Mouse (Mus musculus): ENCODE results near the gene Becn1. TPM values are rescaled to one million over a fixed set of nuclear protein-coding genes. Genes with fewer than 3 reads are reported as not detected.

Becn1 gene
- polyA plus RNA-seq, 1 experiment from 2014 or later: 164 TPM

DNA sequence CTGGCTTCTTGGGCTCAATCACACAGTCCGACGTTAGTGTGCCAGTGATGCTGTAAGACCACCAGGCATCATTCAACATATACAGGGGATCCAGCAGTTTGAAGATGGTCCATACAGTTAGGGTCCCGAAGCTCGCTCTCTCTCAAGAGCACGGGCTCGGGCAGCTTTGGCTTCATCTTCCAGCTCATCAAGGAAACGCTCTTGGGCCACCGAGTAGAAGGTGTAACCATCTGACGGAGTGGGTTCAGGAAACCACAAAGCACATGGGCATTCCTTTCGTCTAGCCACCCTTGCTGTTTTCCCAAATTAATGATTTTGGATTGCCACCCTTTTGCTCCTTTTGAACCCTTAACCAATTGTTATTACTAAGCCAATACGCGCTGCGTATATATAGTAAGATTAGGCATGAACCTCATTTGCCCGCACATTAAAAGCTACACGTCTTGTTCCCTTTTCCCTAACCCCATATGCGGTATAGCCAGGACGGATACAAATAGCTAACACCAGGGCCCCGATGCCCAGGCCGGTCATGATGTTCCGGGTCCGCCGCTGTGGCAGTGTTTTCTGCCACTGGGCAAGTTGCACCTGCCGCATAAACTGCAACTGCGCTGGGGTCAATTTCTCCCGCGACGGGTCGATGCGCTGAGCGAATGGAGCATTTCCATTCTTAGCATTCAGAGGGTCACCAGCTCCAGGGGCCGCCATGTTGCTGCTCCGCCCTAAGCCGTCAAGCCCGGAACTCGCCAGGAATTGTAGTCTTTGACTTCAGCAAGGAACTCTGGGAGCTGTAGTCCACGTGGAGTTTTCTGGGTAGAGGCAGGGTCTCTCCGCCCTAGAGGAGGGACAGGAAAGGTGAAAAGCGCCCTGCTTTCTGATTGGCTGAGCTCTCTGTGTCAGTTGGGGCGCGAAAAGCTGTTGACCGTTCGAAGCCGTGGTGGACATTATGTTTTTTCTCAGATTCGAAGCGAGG is 23.6 kb downstream of the Becn1 start, which contains the start of the genes Cntd1 and Coa3:
Gene Cntd1, plus strand, starts transcription at position 790 of the 970 bp plus-strand sequence.
Gene Coa3, minus strand, starts transcription at position 892 of the 970 bp plus-strand sequence.
- ATAC-seq: peak; percentile 98
- Histone ChIP-seq H3K9me3 (replicated peaks) (no peaks in the 10 kb centered on the region), H3K9ac (peak within 1 kb of the TSS; percentile 83), H3K4me2 (peak within 1 kb of the TSS; percentile 92), H3K4me1 (peaks cover 34% of the 10 kb centered on the region), H3K27ac (no peak within 1 kb of the TSS; the same call in 1 of the 2 replicates), H3K27me3 (peaks cover 13% of the 10 kb centered on the region), H3K4me3 (peak within 1 kb of the TSS; percentile 75), H3K36me3 (ENCODE audit: poor library complexity, severe bottlenecking) (no peaks in the 10 kb centered on the region)
- 10% methylated on average over 45 of the region's 45 CpGs for WGBS

DNA sequence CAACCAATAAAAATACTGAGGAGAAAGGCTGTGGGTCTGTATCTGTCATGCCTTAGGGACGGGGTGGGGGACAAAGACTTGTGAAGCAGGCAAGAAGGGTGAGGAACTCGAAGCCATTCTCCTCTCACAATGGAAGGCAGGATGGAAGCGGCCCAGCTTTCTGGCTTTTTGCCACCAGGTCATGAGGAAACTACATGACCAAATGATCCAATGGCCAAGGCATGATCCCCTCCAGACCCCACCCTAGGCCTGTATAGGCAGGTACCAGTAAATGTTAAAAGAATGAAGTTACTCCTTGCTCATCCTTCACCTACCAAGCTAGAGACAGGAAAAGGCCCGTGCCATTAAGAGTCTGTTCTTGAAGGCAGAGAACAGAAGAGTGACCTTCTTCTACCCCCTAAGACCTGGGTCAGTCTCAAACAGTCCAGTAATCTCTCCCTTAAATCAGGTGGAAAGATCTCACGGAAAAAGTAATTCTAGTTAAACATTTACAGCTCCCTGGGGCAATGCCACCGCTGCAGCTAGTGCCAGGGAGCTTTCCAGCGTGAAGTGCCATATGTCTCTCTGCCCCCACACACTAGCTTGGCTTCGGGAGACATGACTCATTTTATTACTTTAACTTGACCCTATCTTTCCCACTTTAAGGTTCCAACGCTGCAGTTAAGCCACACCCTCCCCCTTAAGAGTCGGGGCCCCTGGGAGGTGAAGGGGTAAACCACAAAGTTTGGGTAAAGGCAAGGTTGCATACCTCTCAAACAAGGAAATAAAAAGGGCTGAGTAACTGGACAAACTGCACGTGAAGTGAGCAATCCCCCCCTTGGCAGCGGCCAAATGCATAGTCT is 24.5 kb downstream of the Becn1 start:
- WGBS: 81% methylated on average over 12 of the region's 12 CpGs
- Histone ChIP-seq H3K9me3 (replicated peaks) (no peaks in the 10 kb centered on the region), H3K27ac (no peak overlapping the region), H3K4me3 (peak overlapping the region; percentile 75), H3K4me2 (peak overlapping the region; percentile 92), H3K27me3 (peaks cover 13% of the 10 kb centered on the region), H3K36me3 (ENCODE audit: poor library complexity, severe bottlenecking) (no peaks in the 10 kb centered on the region), H3K9ac (peak overlapping the region; percentile 83), H3K4me1 (peaks cover 30% of the 10 kb centered on the region)
- no peak for ATAC-seq

DNA sequence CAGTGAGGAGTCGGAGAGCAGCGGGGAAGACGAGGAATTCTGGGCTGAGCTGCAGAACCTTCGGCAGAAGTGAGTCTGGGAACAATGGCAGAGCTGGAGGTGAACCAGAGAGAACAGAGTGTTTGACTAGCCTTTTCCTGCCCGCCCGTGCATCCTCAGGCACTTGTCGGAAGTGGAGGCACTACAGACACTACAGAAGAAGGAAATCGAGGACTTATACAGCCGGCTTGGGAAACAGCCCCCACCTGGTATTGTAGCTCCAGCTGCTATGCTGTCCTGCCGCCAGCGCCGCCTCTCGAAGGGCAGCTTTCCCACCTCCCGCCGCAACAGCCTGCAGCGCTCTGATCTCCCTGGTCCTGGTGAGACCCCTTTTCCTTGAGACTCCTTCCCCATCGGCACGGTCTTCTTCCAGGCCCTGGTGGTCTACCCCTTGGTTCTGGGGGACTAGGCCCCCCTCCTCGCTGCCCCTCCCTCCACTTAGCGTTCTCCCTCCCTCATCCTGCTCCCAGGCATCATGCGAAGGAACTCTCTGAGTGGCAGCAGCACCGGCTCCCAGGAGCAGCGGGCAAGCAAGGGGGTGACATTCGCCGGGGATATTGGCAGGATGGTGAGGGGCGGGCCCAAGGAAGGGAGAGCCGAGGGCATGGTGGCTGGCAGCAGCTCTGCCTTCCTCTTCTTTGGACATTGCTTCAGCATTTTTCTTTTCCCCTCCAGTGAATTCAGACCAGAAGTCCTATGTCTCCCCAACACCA is 25.6 kb downstream of the Becn1 start:
- Histone ChIP-seq H3K4me2 (peak overlapping the region; percentile 92), H3K27me3 (peaks cover 12% of the 10 kb centered on the region), H3K9ac (peak overlapping the region; percentile 12; the same call in 1 of the 2 replicates), H3K4me3 (peak overlapping the region; percentile 3; the same call in 1 of the 2 replicates), H3K4me1 (peaks cover 30% of the 10 kb centered on the region), H3K9me3 (replicated peaks) (no peaks in the 10 kb centered on the region), H3K36me3 (ENCODE audit: poor library complexity, severe bottlenecking) (no peaks in the 10 kb centered on the region), H3K27ac (no peak overlapping the region)
- 32% methylated on average over 27 of the region's 27 CpGs for WGBS
- no peak for ATAC-seq

DNA sequence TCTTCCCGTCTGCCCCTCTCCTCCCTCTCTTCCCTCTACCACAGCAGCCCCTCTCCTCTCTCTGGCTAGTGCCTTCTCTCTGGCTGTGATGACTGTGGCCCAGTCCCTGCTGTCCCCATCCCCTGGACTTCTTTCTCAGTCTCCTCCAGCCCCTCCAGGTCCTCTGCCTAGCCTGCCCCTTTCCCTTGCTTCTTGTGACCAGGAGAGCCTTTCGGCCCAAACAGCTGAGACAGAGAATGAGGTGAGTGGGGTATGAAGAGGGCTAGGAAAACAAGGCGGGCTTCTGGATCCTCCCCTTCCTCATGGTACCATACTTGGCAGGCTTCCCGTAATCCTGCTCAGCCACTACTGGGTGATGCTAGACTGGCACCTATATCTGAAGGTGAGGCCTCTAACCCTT is 26.8 kb downstream of the Becn1 start:
- Histone ChIP-seq H3K27me3 (peaks cover 2% of the 10 kb centered on the region), H3K27ac (no peak overlapping the region), H3K36me3 (ENCODE audit: poor library complexity, severe bottlenecking) (no peaks in the 10 kb centered on the region), H3K9ac (no peak overlapping the region), H3K4me2 (no peak overlapping the region), H3K4me3 (no peak overlapping the region), H3K4me1 (peaks cover 30% of the 10 kb centered on the region), H3K9me3 (replicated peaks) (no peaks in the 10 kb centered on the region)
- WGBS: 78% methylated on average over 4 of the region's 4 CpGs
- ATAC-seq: no peak

DNA sequence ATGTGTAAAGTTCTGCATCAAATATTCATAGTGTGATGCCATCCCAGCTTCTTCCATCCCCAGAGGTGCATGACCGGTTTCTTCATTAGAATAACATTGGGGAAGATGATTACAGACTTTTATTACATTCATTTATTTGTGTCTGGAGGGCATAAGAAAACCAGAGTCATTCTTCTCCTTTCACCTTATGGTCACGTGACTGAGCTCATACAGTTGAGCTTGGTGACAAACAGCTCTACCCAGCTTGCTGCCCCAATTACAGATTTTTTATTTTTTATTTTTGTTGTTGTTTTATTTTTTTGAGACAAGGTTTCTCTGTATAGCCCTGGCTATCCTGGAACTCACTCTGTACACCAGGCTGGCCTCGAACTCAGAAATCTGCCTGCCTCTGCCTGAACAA is 29.6 kb downstream of the Becn1 start:
- no peak for ATAC-seq
- no peaks in the 10 kb centered on the region for H3K9me3 ChIP-seq (replicated peaks)
- no peak overlapping the region for H3K27ac ChIP-seq
- H3K4me3 ChIP-seq: no peak overlapping the region
- peaks cover 9% of the 10 kb centered on the region for H3K27me3 ChIP-seq
- no peak overlapping the region for H3K9ac ChIP-seq
- H3K4me2 ChIP-seq: no peak overlapping the region
- H3K36me3 ChIP-seq (ENCODE audit: poor library complexity, severe bottlenecking): no peaks in the 10 kb centered on the region
- peaks cover 16% of the 10 kb centered on the region for H3K4me1 ChIP-seq
- 87% methylated on average over 3 of the region's 3 CpGs for WGBS

DNA sequence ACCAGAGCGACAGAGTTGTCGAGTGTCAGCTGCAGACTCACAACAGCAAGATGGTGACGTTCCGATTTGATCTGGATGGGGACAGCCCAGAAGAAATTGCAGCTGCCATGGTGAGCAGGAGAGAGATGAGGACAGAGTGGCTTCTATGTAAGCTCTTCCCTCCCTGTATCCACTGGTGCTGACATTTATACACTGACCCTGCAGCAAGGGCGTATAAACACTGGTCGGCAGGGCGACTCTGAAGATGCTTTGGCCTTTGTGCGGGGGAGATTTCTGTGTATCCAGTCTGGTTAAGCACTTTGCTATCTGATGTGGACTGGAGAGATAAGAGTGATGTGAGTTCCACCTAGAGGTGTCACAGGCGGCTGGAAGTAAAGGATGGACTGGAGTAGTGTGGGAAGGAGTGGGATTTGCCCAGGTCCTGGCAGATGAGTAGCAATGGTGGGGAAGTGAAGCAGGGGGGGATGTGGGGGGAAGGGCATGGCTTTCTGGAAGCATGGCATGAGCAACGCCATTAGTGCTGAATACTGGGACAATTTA is 32.4 kb downstream of the Becn1 start:
- H3K36me3 ChIP-seq (ENCODE audit: poor library complexity, severe bottlenecking): no peaks in the 10 kb centered on the region
- no peak overlapping the region for H3K4me2 ChIP-seq
- H3K27ac ChIP-seq: no peak overlapping the region
- H3K9ac ChIP-seq: no peak overlapping the region
- 46% methylated on average over 10 of the region's 10 CpGs for WGBS
- H3K9me3 ChIP-seq (replicated peaks): no peaks in the 10 kb centered on the region
- H3K4me3 ChIP-seq: no peak overlapping the region
- peaks cover 9% of the 10 kb centered on the region for H3K4me1 ChIP-seq
- peaks cover 36% of the 10 kb centered on the region for H3K27me3 ChIP-seq
- no peak for ATAC-seq

DNA sequence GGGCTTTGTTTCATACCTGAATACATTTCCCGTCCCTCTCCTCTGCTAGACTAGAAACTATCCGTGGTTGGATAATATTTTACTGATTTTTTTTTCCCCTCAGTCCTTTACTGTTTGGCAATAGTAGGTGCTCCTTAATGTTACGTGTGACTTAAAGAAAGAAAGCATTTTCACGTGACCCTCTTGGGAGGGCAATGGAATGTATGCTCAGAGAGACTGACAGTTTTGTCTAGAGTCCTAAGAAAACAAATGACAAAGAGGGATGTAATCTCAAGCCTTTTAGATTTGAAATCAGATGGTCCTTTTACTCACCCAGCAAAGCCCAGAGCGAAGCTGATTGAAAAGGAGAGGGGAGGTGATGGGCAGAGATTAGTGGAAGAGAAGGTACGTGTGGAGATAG is 36.2 kb downstream of the Becn1 start:
- ATAC-seq: no peak
- Histone ChIP-seq H3K27me3 (peaks cover 70% of the 10 kb centered on the region), H3K27ac (no peak overlapping the region), H3K9me3 (replicated peaks) (no peaks in the 10 kb centered on the region), H3K36me3 (ENCODE audit: poor library complexity, severe bottlenecking) (no peaks in the 10 kb centered on the region), H3K4me2 (no peak overlapping the region), H3K4me1 (peaks cover 28% of the 10 kb centered on the region), H3K9ac (no peak overlapping the region), H3K4me3 (no peak overlapping the region)
- WGBS: 10% methylated on average over 6 of the region's 6 CpGs

DNA sequence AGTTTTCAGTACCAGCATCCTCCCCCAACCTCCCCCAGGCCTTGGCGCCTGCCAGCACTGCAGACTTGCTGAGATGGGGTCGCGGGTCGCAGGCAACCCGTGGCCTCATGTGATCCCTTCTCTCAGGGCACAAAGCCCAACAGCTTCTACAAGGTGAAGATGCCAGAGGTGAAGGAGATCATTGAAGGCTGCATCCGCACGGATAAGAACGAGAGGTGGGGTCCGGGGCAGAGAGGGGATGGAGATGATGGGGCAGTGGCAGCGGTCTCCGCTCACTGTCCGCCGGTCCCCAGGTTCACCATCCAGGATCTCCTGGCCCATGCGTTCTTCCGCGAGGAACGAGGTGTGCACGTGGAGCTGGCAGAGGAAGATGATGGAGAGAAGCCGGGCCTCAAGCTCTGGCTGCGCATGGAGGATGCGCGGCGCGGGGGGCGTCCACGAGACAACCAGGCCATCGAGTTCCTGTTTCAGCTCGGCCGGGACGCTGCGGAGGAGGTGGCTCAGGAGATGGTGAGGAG is 37.1 kb downstream of the Becn1 start:
- under 1% methylated on average over 31 of the region's 31 CpGs for WGBS
- no peak for ATAC-seq
- peak overlapping the region; percentile 46 for H3K9ac ChIP-seq

DNA sequence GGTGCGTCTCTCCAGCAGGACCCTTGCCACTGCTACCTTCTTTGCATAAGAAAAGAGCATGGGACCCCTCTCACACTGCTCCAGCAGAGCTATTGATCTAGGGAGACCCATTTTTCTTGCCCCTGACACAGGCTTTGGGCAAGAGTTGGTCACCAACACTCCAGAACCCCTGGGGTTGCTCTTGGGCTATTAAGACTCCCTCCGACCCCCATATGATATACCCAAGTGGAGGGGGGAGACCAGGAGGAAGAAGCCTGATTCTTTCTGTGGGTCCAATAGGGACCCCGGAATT is 38.2 kb downstream of the Becn1 start:
- no peak overlapping the region for H3K4me2 ChIP-seq
- no peak overlapping the region for H3K27ac ChIP-seq
- no peak for ATAC-seq
- WGBS: 10% methylated on average over 3 of the region's 3 CpGs
- H3K36me3 ChIP-seq (ENCODE audit: poor library complexity, severe bottlenecking): peaks cover 4% of the 10 kb centered on the region
- H3K9ac ChIP-seq: no peak overlapping the region
- peaks cover 46% of the 10 kb centered on the region for H3K4me1 ChIP-seq
- peaks cover 79% of the 10 kb centered on the region for H3K27me3 ChIP-seq
- 0 out of 2 replicates have a peak overlapping the region, but pooled peaks have one; percentile 0 for H3K4me3 ChIP-seq
- no peaks in the 10 kb centered on the region for H3K9me3 ChIP-seq (replicated peaks)

More for the DNA sequence above, 37.1 kb downstream of the Becn1 start:
- Histone ChIP-seq H3K36me3 (ENCODE audit: poor library complexity, severe bottlenecking) (no peaks in the 10 kb centered on the region), H3K4me3 (peak overlapping the region; percentile 35), H3K9me3 (replicated peaks) (no peaks in the 10 kb centered on the region), H3K4me1 (peaks cover 37% of the 10 kb centered on the region), H3K27me3 (peaks cover 76% of the 10 kb centered on the region), H3K4me2 (peak overlapping the region; percentile 57), H3K27ac (no peak overlapping the region)

DNA sequence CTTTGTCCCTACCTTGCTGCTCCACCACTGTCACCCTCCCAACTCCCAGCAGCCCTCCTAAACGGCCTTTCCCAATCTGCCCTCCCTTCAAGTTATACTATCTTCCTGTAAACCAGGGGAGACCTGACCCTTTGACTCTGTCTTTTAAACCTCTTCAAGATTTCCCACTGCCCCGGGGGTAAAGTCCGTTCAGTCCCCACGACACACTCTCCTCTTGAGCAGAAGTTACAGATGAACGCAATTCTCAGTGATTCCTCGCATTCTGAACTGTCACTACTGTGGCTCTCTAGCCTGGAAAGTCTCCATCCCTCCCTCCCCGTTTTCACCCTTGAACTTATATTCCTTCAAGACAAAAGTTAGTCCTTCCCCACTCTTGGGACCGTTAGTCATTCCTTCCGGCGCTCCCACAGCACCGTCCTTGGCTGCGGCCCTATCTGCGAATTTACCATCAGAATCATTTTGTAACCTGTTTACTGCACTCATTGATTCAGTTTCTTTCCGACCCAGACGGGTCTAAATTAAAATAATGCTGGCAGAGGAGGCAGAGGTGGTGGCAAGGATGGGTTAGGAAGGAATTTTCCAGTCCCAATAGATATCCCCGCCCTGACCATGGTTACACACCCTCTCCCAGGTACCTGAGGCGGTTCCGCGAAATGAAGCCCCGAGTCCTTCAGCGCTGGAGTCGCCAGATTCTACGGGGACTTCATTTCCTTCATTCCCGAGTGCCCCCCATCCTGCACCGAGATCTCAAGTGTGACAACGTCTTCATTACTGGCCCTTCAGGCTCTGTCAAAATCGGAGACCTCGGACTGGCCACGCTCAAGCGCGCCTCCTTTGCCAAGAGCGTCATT is 38.7 kb downstream of the Becn1 start:
- no peak overlapping the region for H3K27ac ChIP-seq
- peaks cover 9% of the 10 kb centered on the region for H3K36me3 ChIP-seq (ENCODE audit: poor library complexity, severe bottlenecking)
- ATAC-seq: no peak
- H3K9ac ChIP-seq: no peak overlapping the region
- 0 out of 2 replicates have a peak overlapping the region, but pooled peaks have one; percentile 0 for H3K4me3 ChIP-seq
- H3K4me1 ChIP-seq: peaks cover 46% of the 10 kb centered on the region
- no peaks in the 10 kb centered on the region for H3K9me3 ChIP-seq (replicated peaks)
- no peak overlapping the region for H3K4me2 ChIP-seq
- WGBS: 2% methylated on average over 32 of the region's 32 CpGs
- H3K27me3 ChIP-seq: peaks cover 76% of the 10 kb centered on the region
